Mouse (Mus musculus) liver, embryonic 14.5 days (tissue): ENCODE data around the gene 9930111J21Rik2. TPM values are rescaled to one million over a fixed set of nuclear protein-coding genes. Genes with fewer than 3 reads are reported as not detected.

Source experiments
- polyA plus RNA-seq, 2 experiments: library from polyadenylated mRNA; depleted of rRNA in 1 of 2; stranded (reverse) in 1 of 2; unstranded in 1 of 2; fragments of >200 nt; fragmentation: Nextera tagmentation in 1 of 2; extraction: Ambion mirVana in 1 of 2; gene quantifications; 2 replicates each; pipeline versions ENCODE4 v1.2.1 to v1.2.3; 2012 to 2014

Gene 9930111J21Rik2
- polyA plus RNA-seq, 2 experiments, result 0.51 to 0.56 TPM

Other genes with a start within 250 kb of the 9930111J21Rik2 start
- 8.2 and 9.2 TPM in 2 replicates for gene Trim41, start 233.9 kb downstream of the 9930111J21Rik2 start, polyA plus RNA-seq (2012; rRNA removed)
- gene Trim41, start 233.9 kb downstream of the 9930111J21Rik2 start, polyA plus RNA-seq (2014; fragmentation: Nextera tagmentation; extraction: Ambion mirVana), result 1.0 and 1.3 TPM in 2 replicates
- 0.09 and 0.23 TPM in 2 replicates for gene Trim7, start 225.1 kb downstream of the 9930111J21Rik2 start, polyA plus RNA-seq (2012; rRNA removed)
- gene Trim7, start 225.1 kb downstream of the 9930111J21Rik2 start, polyA plus RNA-seq (2014; fragmentation: Nextera tagmentation; extraction: Ambion mirVana), result 0.04 and 0.13 TPM in 2 replicates
- gene Gm12184, start 224.6 kb downstream of the 9930111J21Rik2 start, polyA plus RNA-seq (2012; rRNA removed), result 9.6 and 12.4 TPM in 2 replicates
- 1.6 and 2.8 TPM in 2 replicates for gene Gm12184, start 224.6 kb downstream of the 9930111J21Rik2 start, polyA plus RNA-seq (2014; fragmentation: Nextera tagmentation; extraction: Ambion mirVana)
- 7.6 and 10.4 TPM in 2 replicates for gene Irgm1, start 179.6 kb downstream of the 9930111J21Rik2 start, polyA plus RNA-seq (2012; rRNA removed)
- 15.1 and 16.6 TPM in 2 replicates for gene Irgm1, start 179.6 kb downstream of the 9930111J21Rik2 start, polyA plus RNA-seq (2014; fragmentation: Nextera tagmentation; extraction: Ambion mirVana)
- gene Gm5431, start 149.0 kb downstream of the 9930111J21Rik2 start, polyA plus RNA-seq (2012; rRNA removed), result 0.10 and 0.16 TPM in 2 replicates
- gene Gm5431, start 149.0 kb downstream of the 9930111J21Rik2 start, polyA plus RNA-seq (2014; fragmentation: Nextera tagmentation; extraction: Ambion mirVana), result 0.29 and 0.34 TPM in 2 replicates
- 0.71 and 1.3 TPM in 2 replicates for gene Psme2b, start 105.1 kb downstream of the 9930111J21Rik2 start, polyA plus RNA-seq (2012; rRNA removed)
- gene Psme2b, start 105.1 kb downstream of the 9930111J21Rik2 start, polyA plus RNA-seq (2014; fragmentation: Nextera tagmentation; extraction: Ambion mirVana), result 2.8 and 3.1 TPM in 2 replicates
- 0.08 and 0.10 TPM in 2 replicates for gene Olfr56, start 72.4 kb downstream of the 9930111J21Rik2 start, polyA plus RNA-seq (2012; rRNA removed)
- not detected in 2 replicates for gene Olfr56, start 72.4 kb downstream of the 9930111J21Rik2 start, polyA plus RNA-seq (2014; fragmentation: Nextera tagmentation; extraction: Ambion mirVana)
- gene 9930111J21Rik1, start 71.8 kb downstream of the 9930111J21Rik2 start, polyA plus RNA-seq (2012; rRNA removed), result 0.22 and 0.24 TPM in 2 replicates
- 0.61 and 0.64 TPM in 2 replicates for gene 9930111J21Rik1, start 71.8 kb downstream of the 9930111J21Rik2 start, polyA plus RNA-seq (2014; fragmentation: Nextera tagmentation; extraction: Ambion mirVana)
- 0.01 and 0.02 TPM in 2 replicates for gene Gm12185, start 59.0 kb downstream of the 9930111J21Rik2 start, polyA plus RNA-seq (2012; rRNA removed)
- not detected in 2 replicates for gene Gm12185, start 59.0 kb downstream of the 9930111J21Rik2 start, polyA plus RNA-seq (2014; fragmentation: Nextera tagmentation; extraction: Ambion mirVana)
- 0.22 and 0.29 TPM in 2 replicates for gene Tgtp1, start 57.1 kb downstream of the 9930111J21Rik2 start, polyA plus RNA-seq (2012; rRNA removed)
- 0.43 and 1.7 TPM in 2 replicates for gene Tgtp1, start 57.1 kb downstream of the 9930111J21Rik2 start, polyA plus RNA-seq (2014; fragmentation: Nextera tagmentation; extraction: Ambion mirVana)
- 0.06 and 0.27 TPM in 2 replicates for gene Tgtp2, start 13.0 kb upstream of the 9930111J21Rik2 start, polyA plus RNA-seq (2012; rRNA removed)
- 0.35 and 0.51 TPM in 2 replicates for gene Tgtp2, start 13.0 kb upstream of the 9930111J21Rik2 start, polyA plus RNA-seq (2014; fragmentation: Nextera tagmentation; extraction: Ambion mirVana)
- gene Ifi47, start 25.3 kb upstream of the 9930111J21Rik2 start, polyA plus RNA-seq (2012; rRNA removed), result 2.4 and 3.2 TPM in 2 replicates
- gene Ifi47, start 25.3 kb upstream of the 9930111J21Rik2 start, polyA plus RNA-seq (2014; fragmentation: Nextera tagmentation; extraction: Ambion mirVana), result 6.2 and 7.6 TPM in 2 replicates
- not detected in 2 replicates for gene Olfr1396, start 63.6 kb upstream of the 9930111J21Rik2 start, polyA plus RNA-seq (2012; rRNA removed)
- gene Olfr1396, start 63.6 kb upstream of the 9930111J21Rik2 start, polyA plus RNA-seq (2014; fragmentation: Nextera tagmentation; extraction: Ambion mirVana), result not detected in 2 replicates
- gene Olfr1395, start 91.0 kb upstream of the 9930111J21Rik2 start, polyA plus RNA-seq (2012; rRNA removed), result not detected in 2 replicates
- gene Olfr1395, start 91.0 kb upstream of the 9930111J21Rik2 start, polyA plus RNA-seq (2014; fragmentation: Nextera tagmentation; extraction: Ambion mirVana), result not detected in 2 replicates
- gene Olfr1394, start 103.1 kb upstream of the 9930111J21Rik2 start, polyA plus RNA-seq (2012; rRNA removed), result not detected in 2 replicates
- gene Olfr1394, start 103.1 kb upstream of the 9930111J21Rik2 start, polyA plus RNA-seq (2014; fragmentation: Nextera tagmentation; extraction: Ambion mirVana), result not detected in 2 replicates
- gene Btnl9, start 135.9 kb upstream of the 9930111J21Rik2 start, polyA plus RNA-seq (2012; rRNA removed), result 0.78 and 1.2 TPM in 2 replicates
- 0.34 and 0.57 TPM in 2 replicates for gene Btnl9, start 135.9 kb upstream of the 9930111J21Rik2 start, polyA plus RNA-seq (2014; fragmentation: Nextera tagmentation; extraction: Ambion mirVana)
- gene Zfp62, start 152.1 kb upstream of the 9930111J21Rik2 start, polyA plus RNA-seq (2012; rRNA removed), result 3.1 and 5.2 TPM in 2 replicates
- 10.6 and 11.4 TPM in 2 replicates for gene Zfp62, start 152.1 kb upstream of the 9930111J21Rik2 start, polyA plus RNA-seq (2014; fragmentation: Nextera tagmentation; extraction: Ambion mirVana)
- gene Mgat1, start 192.9 kb upstream of the 9930111J21Rik2 start, polyA plus RNA-seq (2012; rRNA removed), result 22.8 and 23.7 TPM in 2 replicates
- gene Mgat1, start 192.9 kb upstream of the 9930111J21Rik2 start, polyA plus RNA-seq (2014; fragmentation: Nextera tagmentation; extraction: Ambion mirVana), result 22.6 and 25.7 TPM in 2 replicates
- gene Olfr1393, start 227.1 kb upstream of the 9930111J21Rik2 start, polyA plus RNA-seq (2012; rRNA removed), result 0.03 and 0.08 TPM in 2 replicates
- 0.05 and 0.10 TPM in 2 replicates for gene Olfr1393, start 227.1 kb upstream of the 9930111J21Rik2 start, polyA plus RNA-seq (2014; fragmentation: Nextera tagmentation; extraction: Ambion mirVana)
- gene Olfr1392, start 234.0 kb upstream of the 9930111J21Rik2 start, polyA plus RNA-seq (2012; rRNA removed), result 0.01 TPM in 2 replicates
- not detected in 2 replicates for gene Olfr1392, start 234.0 kb upstream of the 9930111J21Rik2 start, polyA plus RNA-seq (2014; fragmentation: Nextera tagmentation; extraction: Ambion mirVana)